Mouse (Mus musculus) megakaryocyte, embryonic 14.5 days (primary cell): ENCODE measurements around the gene Tacc2.

Experiments used
- FLI1 ChIP-seq: IDR thresholded peaks from 2 replicates; pipeline ENCODE4 v1.6.1; 2012; ENCODE audit warnings: low read length, inconsistent platforms, mixed read lengths
- GATA1 ChIP-seq: IDR thresholded peaks from 3 replicates; pipeline ENCODE4 v1.6.1; 2012; ENCODE audit warnings: mixed read lengths, low read length, inconsistent platforms, borderline replicate concordance

DNA sequence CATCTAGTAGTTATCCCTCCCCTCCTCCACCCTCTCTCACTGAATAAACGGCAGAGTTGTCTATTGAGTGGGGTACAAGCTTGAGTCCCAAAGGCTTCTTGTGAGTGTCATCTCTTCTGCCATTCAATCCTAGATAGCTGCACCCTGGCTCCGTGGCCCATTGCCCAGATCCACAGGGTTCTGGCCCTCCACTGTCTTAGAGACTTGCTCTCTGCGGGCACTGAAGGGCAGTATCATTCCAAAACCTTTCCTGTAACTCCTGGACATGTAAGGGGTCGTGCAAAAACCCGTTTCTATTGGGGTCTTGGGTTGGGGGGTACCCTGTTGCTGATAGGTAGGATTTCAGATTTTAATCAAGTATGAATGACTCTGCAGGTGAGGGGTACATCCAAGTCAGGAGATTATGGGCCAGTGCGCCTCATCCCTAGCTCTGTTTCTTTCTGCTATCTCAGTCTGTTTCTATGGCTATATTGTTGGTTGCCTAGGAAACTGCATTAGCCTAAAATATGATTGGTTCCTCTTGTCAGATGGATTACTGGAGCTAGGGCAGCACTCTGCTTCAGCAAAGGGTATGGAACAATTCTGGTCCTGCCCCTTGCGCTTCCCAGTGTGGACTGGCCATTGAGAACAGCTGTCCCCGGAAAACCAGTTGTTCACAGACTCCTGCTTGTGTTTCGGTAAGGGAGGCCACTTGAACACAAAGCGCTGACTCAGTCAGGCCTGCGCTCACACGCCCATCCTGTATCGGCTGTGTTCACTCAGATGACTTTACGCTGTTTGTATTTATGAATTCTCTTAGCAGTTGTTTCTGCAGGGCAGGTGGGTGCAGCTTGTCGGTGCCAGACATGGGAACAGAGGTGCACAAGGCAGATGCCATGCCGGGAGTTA lies 119.4 kb downstream of the Tacc2 start:
- no peak for TF ChIP-seq GATA1
- TF ChIP-seq FLI1: no peak
